Mouse (Mus musculus): ENCODE measurements around the gene Mad2l2.

The Mad2l2 gene

GRCm38 (mm10) chr4:148140098-148141011 is 10.2 kb downstream of the Mad2l2 start:
- in situ Hi-C loops (cut with MboI, MseI): no loop called here

DNA sequence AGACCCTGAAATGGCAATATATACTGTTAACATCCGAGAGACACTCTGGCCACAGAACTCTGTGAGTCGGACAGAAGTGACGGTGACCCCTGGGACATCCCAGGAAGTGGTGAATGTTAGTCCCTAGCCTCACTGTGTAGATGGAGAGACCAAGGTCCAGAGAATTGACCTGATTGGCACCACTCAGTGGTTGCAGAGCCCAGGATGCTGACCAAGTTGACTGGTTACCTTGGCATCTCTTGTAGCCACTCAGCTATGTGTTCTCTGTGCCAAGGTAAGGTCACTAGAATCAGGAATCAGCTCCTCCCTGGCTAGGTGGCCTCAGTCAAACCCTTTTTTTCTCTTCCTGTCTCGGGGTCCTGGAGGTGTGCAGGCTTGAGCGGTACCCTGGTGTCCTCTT is 13.5 kb downstream of the Mad2l2 start:
- in situ Hi-C loops (cut with MboI, MseI): no loop called here

- in situ Hi-C loops (cut with MboI, MseI): no loop called here
Measured at GRCm38 (mm10) chr4:148147714-148148113, 17.5 kb downstream of the Mad2l2 start.

DNA sequence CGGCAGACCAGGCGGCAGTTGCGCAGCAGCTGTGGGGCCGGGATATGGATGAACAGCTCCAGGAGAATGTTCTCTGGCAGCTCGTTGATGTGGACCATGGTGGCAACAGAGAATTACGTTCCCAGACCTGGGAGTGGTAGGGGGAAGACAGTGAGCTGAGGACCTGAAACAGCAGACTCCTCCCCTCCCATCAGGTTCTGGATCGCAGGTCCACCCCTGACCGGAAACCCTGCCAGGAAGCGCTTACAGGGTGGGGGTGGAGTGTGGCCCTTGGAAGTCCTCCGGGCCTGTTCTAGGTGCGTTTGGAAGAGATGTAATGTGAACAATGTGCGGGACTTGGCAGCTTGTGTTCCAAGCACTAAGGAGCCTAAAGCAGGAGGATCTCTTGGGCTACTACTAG is 19.4 kb downstream of the Mad2l2 start:
- in situ Hi-C loops (cut with MboI, MseI): no loop called here

DNA sequence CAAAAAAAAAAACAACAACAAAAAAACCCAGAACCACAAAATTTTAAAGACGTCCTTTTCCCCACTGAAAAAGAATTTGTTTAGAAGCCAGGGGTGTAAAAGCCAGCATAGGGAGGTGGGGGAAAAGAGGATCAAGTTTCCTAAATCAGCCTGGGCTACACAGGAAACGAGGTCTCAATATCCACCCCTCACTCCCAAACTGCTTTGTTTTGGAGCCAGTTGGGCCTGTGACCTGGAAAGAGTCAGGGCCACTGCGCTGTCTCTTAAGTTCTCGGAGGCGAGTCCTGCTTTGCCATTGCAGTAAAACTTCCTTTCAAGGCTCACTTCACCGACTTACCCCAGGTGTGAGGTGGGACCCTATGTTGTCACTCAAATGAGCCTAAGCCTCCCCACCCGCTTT is 20.1 kb downstream of the Mad2l2 start:
- in situ Hi-C loops (cut with MboI, MseI): loop anchor here (25.0 kb wide), 1 partner anchor 462 kb away; the partner anchor contains the start of gene Masp2

DNA sequence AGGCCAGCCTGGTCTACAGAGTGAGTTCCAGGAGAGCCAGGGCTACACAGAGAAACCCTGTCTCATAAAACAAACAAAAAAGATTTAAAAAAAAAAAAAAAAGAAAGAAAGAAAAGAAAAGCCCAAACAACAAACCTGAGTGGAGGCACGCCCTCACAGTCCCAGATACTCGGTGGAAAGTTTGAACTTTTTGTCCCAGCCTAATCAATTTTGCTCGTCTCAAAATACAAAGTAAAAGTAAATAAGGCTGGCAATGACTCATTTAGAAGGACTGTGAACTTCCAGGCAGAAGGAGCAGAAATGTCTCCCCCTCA is 20.7 kb downstream of the Mad2l2 start:
- in situ Hi-C loops (cut with MboI, MseI): loop anchor here (25.0 kb wide), 1 partner anchor 461 kb away; the partner anchor contains the start of gene Masp2

DNA sequence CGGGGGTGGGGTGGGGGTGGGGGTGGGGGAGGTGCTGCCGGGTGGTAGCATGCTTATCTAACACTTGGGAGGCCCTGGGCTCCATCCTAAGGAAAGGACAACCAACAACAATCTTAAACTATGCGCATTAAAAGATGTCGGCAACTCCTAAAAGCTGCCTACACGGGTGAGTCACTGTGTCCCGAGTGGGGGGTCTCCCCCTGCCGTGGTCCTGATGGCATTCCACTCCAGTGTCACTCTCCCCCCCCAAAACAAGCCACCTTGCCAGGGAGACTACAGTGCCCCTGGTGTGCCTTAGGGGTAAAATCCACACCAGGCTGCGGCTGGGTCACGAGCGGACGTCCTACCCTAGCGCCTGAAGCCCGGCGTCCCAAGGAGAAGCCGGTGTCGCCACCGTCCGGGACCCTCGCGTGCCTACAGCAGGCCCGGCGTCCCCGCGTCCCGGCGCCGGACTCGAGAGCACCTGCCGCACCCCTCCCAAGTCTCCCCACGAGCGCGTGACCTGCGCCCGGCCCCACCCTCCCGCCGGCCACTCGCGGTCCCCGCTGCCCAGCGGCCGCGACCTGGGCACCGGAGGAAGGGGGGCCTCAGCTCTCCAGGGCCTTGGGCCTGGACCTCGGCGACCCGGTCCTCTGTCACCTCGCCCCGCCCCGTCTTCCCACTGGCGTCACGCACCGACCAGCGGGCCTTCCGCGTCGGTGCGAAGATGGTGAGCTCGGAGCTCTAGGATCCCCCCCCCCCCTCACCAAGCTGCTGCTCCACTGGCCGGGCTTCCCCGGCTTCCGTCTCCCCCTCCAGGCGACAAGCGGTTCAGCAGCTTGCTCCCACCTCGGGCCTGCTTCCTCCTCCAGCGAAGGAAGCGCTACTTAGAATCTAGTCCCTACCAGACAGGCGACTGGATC is 21.3 kb downstream of the Mad2l2 start, which contains the start of gene Fbxo6:
Fbxo6 (minus strand) TSS at position 874 of the 902 bp plus-strand sequence.
- in situ Hi-C loops (cut with MboI, MseI): loop anchor here (25.0 kb wide), 1 partner anchor 461 kb away; the partner anchor contains the start of gene Masp2

DNA sequence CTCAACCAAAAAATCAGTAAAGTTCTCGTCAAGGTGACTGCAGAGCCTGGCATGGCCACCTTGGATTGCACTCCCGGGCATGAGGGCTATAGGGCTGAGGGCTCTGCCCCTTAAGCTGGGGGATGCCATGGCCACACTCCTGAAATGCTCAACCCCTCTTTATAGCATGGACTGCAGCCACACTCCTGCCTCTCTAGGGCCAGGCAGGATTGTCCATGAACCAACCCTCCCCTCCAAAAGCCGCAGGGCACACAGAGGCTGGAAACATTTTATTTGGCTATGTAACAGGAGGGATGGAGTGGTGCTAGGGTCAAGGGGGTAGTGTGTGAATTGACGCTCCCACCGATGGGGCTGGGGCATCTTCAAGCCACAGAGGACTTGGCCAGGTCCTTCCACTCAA is 22.4 kb downstream of the Mad2l2 start:
- in situ Hi-C loops (cut with MboI, MseI): loop anchor here (25.0 kb wide), 1 partner anchor 460 kb away; the partner anchor contains the start of gene Masp2

GRCm38 (mm10) chr4:148154006-148154405 is 23.8 kb downstream of the Mad2l2 start:
- in situ Hi-C loops (cut with MboI, MseI): loop anchor here (25.0 kb wide), 1 partner anchor 458 kb away; the partner anchor contains the start of gene Masp2

GRCm38 (mm10) chr4:148154982-148155381 is 24.8 kb downstream of the Mad2l2 start:
- in situ Hi-C loops (cut with MboI, MseI): loop anchor here (25.0 kb wide), 1 partner anchor 457 kb away; the partner anchor contains the start of gene Masp2

DNA sequence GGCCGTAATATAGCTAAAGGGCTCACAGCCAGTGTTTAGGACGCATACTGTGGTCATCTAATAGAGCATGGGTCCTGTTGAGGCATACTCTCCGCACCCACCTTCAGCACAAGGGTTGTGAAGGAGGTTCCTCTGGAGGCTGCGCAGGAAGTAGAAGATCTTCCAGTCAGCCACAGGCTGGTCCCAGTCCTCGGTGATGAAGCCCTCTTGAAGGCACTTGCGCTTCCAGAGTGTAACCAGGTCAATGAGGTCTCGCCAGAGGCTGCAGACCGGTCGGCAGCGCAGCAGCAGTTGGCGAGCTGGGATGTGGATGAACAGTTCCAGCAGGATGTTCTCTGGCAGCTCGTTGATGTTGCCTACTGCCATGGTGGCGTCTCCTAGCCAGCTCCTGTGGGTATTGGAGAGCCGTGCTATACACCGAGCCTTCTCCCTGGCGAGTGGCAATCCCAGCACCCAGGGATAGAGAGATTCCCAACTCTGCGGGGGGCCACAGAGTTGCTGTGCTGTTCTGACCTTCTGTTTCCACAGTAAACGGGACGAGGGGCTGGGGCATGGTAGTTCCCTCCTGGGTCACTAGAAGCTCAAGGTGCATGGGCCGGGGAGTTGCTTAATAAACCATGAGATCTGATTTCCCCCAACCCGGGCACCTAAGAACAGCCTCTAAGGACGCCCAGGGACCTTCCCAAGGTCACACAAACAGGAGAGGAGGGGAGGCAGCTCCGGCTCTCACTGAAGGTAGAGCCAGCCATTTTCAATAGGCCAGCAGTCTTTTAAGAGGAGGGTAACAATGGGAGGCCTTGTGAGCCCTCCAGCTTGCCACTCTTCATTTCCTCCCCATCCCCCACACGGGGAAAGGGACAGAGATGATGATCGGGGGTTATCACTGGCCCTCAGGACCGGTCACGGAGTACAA is 28.5 kb downstream of the Mad2l2 start:
- in situ Hi-C loops (cut with MboI, MseI): loop anchor here (25.0 kb wide), 1 partner anchor 454 kb away; the partner anchor contains the start of gene Masp2

DNA sequence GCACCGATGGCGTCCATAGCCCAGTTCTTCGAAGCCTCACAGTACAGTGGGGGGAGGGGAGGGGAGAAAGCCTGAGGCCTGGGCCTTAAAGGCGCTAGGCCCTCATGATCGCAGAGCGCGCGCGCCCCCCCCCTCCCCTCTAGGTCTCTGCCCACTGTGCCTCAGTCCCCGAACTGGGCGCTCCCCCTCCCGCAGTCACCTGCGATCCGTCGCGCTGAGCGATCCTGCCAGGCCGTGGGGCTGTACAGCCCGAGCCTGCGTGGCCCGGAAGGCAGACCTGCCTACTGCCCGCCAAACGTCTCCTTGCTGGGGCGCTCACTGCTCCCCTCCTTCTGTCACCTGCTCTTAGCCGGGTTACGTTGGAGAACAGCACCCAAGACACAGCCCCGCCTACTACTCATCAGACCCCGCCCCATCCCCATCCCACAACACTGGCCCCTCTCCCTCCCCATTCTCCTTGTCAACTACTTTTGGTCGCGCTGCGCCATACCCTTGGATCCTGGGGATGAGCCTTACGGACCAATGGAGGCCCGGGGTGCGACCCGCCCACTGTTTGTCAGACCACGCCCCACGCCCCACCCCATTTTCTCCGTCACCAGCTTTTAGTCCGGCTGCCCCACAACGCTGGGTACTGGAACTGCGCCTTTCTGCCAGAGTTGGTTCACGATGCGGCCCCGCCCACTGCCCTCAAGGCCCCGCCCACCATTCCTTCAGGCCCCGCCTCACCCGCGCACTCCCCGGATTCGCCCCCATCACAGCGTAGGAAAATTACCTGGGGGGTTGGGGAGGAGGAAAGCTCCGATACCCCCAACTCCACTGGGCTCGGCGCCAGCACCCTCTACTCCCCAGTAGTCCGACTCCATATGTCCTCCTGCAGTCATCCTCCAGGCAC is 29.6 kb downstream of the Mad2l2 start:
- in situ Hi-C loops (cut with MboI, MseI): loop anchor here (25.0 kb wide), 1 partner anchor 453 kb away; the partner anchor contains the start of gene Masp2

DNA sequence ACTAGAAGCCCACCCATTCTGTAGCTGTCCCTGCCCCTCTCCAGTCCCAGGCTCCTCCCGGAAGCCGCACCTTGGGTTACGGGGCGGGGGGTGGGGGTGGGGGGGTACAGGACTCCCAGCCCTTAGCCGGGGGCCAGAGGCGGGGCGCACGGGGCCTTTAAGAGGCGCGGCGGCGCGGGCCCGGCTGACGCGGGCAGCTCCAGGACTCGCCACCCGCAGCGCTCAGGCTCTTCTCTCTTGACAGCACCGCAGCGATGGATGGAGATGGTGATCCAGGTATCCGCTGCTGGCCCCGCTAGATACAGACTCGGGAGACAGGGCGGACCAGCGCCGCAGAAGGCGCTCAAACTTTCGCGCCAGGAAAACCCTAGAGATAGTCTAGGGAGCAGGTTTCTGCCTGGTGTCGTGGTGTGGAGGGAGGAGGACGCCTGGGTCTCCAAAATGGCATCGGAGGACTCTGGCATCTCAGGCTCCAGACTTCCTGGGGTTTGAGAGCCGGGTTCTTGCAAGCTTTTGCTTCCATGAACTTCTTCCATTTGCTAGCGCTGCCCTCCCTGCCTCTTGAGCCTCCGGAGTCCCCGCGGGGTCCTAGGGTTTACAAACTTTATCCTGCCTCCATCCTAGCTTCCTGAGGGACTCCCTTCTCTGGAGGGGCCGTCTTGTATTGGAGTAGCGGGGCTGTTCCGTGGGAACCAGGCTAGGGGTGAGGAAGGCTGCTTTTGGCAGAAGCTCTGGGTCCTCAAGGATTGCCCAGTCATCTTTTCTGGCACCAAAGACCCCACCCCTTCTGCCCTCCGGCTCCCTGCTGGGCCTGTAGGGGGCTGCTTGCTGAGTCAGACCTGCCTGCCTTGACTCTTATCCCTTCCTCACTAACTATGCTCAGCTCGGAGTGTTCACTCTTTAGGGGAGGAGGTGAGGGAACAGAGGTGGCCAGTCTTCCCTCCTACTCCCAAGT is 30.5 kb downstream of the Mad2l2 start, which contains the start of the genes Fbxo44 and Fbxo2:
Fbxo44 (minus strand) TSS at position 47 of the 955 bp plus-strand sequence.
Fbxo2 (plus strand) TSS at position 186 of the 955 bp plus-strand sequence.
- in situ Hi-C loops (cut with MboI, MseI): loop anchor here (25.0 kb wide), 1 partner anchor 452 kb away; the partner anchor contains the start of gene Masp2

- in situ Hi-C loops (cut with MboI, MseI): loop anchor here (25.0 kb wide), 1 partner anchor 448 kb away; the partner anchor contains the start of gene Masp2
Measured at GRCm38 (mm10) chr4:148164002-148164439, 33.8 kb downstream of the Mad2l2 start.

GRCm38 (mm10) chr4:148164461-148164860 is 34.3 kb downstream of the Mad2l2 start:
- in situ Hi-C loops (cut with MboI, MseI): loop anchor here (25.0 kb wide), 1 partner anchor 448 kb away; the partner anchor contains the start of gene Masp2

DNA sequence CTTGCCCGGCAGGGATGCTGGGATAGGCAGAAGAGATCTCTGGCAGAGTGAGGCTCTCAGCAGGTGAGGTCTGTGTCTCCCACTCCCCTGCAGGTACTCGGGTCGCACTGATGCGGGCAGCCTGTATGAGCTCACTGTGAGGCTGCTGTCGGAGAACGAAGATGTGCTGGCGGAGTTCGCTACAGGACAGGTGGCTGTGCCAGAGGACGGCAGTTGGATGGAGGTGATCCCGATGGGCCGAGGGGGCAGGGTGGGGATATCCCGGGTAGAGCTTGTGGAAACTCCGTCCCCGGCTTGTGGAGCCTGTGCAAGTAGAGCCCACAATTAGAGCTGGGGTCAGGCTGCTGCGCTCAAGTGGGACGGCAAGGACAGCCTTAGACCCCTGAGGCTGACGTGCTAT is 35.4 kb downstream of the Mad2l2 start:
- in situ Hi-C loops (cut with MboI, MseI): loop anchor here (5.0 to 25.0 kb wide), 2 partner anchors 53 to 447 kb away; partner anchors contain the start of gene Masp2

GRCm38 (mm10) chr4:148166431-148166830 is 36.2 kb downstream of the Mad2l2 start:
- in situ Hi-C loops (cut with MboI, MseI): loop anchor here (5.0 to 25.0 kb wide), 2 partner anchors 54 to 446 kb away; partner anchors contain the start of gene Masp2

DNA sequence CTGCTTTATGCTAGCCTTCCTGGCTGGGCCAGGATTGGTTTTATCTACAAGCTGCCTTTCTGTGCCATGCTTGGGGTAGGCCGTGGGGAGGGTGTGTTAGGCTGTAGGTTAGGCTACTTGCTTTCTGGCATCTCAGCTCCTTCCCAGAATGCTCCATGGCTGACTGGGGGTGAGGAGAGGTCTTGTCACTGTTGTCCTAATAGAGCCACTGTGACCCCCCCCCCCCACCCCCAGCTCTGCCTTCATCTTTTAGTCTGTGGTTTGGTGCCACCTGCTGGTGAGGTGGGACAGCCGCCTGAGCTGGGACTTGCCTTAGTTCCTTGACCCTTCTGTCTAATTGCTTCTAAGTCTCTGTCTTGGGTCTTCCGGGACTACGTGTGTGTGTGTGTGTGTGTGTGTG is 36.8 kb downstream of the Mad2l2 start:
- in situ Hi-C loops (cut with MboI, MseI): loop anchor here (5.0 to 25.0 kb wide), 2 partner anchors 55 to 445 kb away; partner anchors contain the start of gene Masp2
